Mouse (Mus musculus) embryonic facial prominence, embryonic 15.5 days (tissue): ENCODE results near the gene Hmgxb4. TPM values are rescaled to one million over a fixed set of nuclear protein-coding genes. Genes with fewer than 3 reads are reported as not detected.

Experiments used
- ATAC-seq: fragments of 200-750 bp; cut with Nextera tagmentation; 2 replicates; pipeline ENCODE4 v1.8.0; 2017; ENCODE audit warnings: low read depth, moderate TSS enrichment; ENCODE audit not compliant: insufficient number of reproducible peaks, low FRiP score, low TSS enrichment
- H3K27ac ChIP-seq: fragments of 300-500 bp; sonication (generic); replicated peaks from 2 replicates; pipeline ENCODE4 v1.5.1; 2015; ENCODE audit warnings: mild to moderate bottlenecking, inconsistent platforms
- H3K27me3 ChIP-seq: fragments of 300-500 bp; sonication (generic); 2 replicates; pipeline ENCODE4 v1.6.1; 2015; ENCODE audit warnings: inconsistent platforms
- H3K36me3 ChIP-seq: fragments of 300-500 bp; sonication (generic); 2 replicates; pipeline ENCODE4 v1.6.1; 2015; ENCODE audit warnings: mild to moderate bottlenecking, inconsistent platforms
- H3K4me1 ChIP-seq: fragments of 300-500 bp; sonication (generic); 2 replicates; pipeline ENCODE4 v1.6.1; 2015; ENCODE audit warnings: inconsistent platforms
- H3K4me2 ChIP-seq: fragments of 300-500 bp; sonication (generic); replicated peaks from 2 replicates; pipeline ENCODE4 v1.6.1; 2015; ENCODE audit warnings: mild to moderate bottlenecking, inconsistent platforms
- H3K4me3 ChIP-seq: fragments of 300-500 bp; sonication (generic); replicated peaks from 2 replicates; pipeline ENCODE4 v1.5.1; 2015; ENCODE audit warnings: mild to moderate bottlenecking, inconsistent platforms
- H3K9ac ChIP-seq: fragments of 300-500 bp; sonication (generic); 2 replicates; pipeline ENCODE4 v1.6.1; 2015; ENCODE audit warnings: inconsistent platforms
- H3K9me3 ChIP-seq: fragments of 300-500 bp; sonication (generic); replicated peaks from 2 replicates; pipeline ENCODE4 v1.6.1; 2016; ENCODE audit warnings: inconsistent platforms
- WGBS: fragments of 180-500 bp; shearing (Covaris S2); methylation state at CpG from one replicate; pipeline ENCODE4 v1.1.7; 2015; 5-methylcytosine and 5-hydroxymethylcytosine counted together
- polyA plus RNA-seq: library from polyadenylated mRNA; unstranded; fragments of >200 nt; fragmentation: Nextera tagmentation; extraction: Ambion mirVana; gene quantifications from 2 replicates; pipeline ENCODE4 v1.2.1, GENCODE M21; 2015

Gene Hmgxb4
- polyA plus RNA-seq, 1 experiment from 2014 or later, result 38.2 TPM

- Histone ChIP-seq H3K36me3 (peaks cover 23% of the 10 kb centered on the region), H3K27ac (no peak overlapping the region), H3K4me1 (no peaks in the 10 kb centered on the region), H3K4me2 (no peak overlapping the region), H3K4me3 (no peak overlapping the region), H3K27me3 (no peaks in the 10 kb centered on the region), H3K9me3 (no peaks in the 10 kb centered on the region), H3K9ac (no peak overlapping the region)
- 34% methylated on average over 5 of the region's 5 CpGs for WGBS
- ATAC-seq, result no peak
These were observed 25.3 kb downstream of the Hmgxb4 start for GRCm38 (mm10) chr8:75018274-75018972.

- H3K27ac ChIP-seq, result no peak overlapping the region
- H3K4me3 ChIP-seq, result no peak overlapping the region
- H3K9me3 ChIP-seq, result no peaks in the 10 kb centered on the region
- no peak overlapping the region for H3K9ac ChIP-seq
- ATAC-seq, result no peak
- no peaks in the 10 kb centered on the region for H3K4me1 ChIP-seq
- 86% methylated on average over 3 of the region's 3 CpGs for WGBS
- peaks cover 60% of the 10 kb centered on the region for H3K36me3 ChIP-seq
- H3K27me3 ChIP-seq, result no peaks in the 10 kb centered on the region
- no peak overlapping the region for H3K4me2 ChIP-seq
These were observed 30.6 kb downstream of the Hmgxb4 start for GRCm38 (mm10) chr8:75023660-75024316.

GRCm38 (mm10) chr8:75025809-75026208, 32.7 kb downstream of the Hmgxb4 start:
- H3K9me3 ChIP-seq, result no peaks in the 10 kb centered on the region
- no peak overlapping the region for H3K4me3 ChIP-seq
- no peak overlapping the region for H3K4me2 ChIP-seq
- H3K9ac ChIP-seq, result no peak overlapping the region
- H3K36me3 ChIP-seq, result peaks cover 77% of the 10 kb centered on the region
- no peaks in the 10 kb centered on the region for H3K4me1 ChIP-seq
- no peaks in the 10 kb centered on the region for H3K27me3 ChIP-seq
- ATAC-seq, result no peak
- 89% methylated on average over 4 of the region's 4 CpGs for WGBS
- H3K27ac ChIP-seq, result no peak overlapping the region

- H3K4me2 ChIP-seq, result no peak overlapping the region
- H3K9ac ChIP-seq, result no peak overlapping the region
- peaks cover 13% of the 10 kb centered on the region; the same call in 1 of the 2 replicates for H3K4me1 ChIP-seq
- 95% methylated on average over 3 of the region's 3 CpGs for WGBS
- no peak overlapping the region for H3K4me3 ChIP-seq
- peaks cover 38% of the 10 kb centered on the region for H3K36me3 ChIP-seq
- H3K27ac ChIP-seq, result no peak overlapping the region
- ATAC-seq, result no peak
- no peaks in the 10 kb centered on the region for H3K9me3 ChIP-seq
- H3K27me3 ChIP-seq, result no peaks in the 10 kb centered on the region
These were observed 37.4 kb downstream of the Hmgxb4 start for GRCm38 (mm10) chr8:75030453-75031024.

- no peak overlapping the region for H3K9ac ChIP-seq
- peak overlapping the region; percentile 89 for H3K27ac ChIP-seq
- peaks cover 13% of the 10 kb centered on the region; the same call in 1 of the 2 replicates for H3K4me1 ChIP-seq
- H3K4me2 ChIP-seq, result peak overlapping the region; percentile 86
- peak overlapping the region; percentile 83 for H3K4me3 ChIP-seq
- no peaks in the 10 kb centered on the region for H3K9me3 ChIP-seq
- no peaks in the 10 kb centered on the region for H3K27me3 ChIP-seq
- 57% methylated on average over 5 of the region's 5 CpGs for WGBS
- no peak for ATAC-seq
- peaks cover 28% of the 10 kb centered on the region for H3K36me3 ChIP-seq
These were observed 39.8 kb downstream of the Hmgxb4 start for GRCm38 (mm10) chr8:75032961-75033360.

GRCm38 (mm10) chr8:75033511-75034243, 40.5 kb downstream of the Hmgxb4 start, which contains the start of gene Tom1:
TSS of gene Tom1 (plus strand) at chr8:75033705.
- H3K27me3 ChIP-seq, result no peaks in the 10 kb centered on the region
- under 1% methylated on average over 62 of the region's 62 CpGs for WGBS
- peaks cover 24% of the 10 kb centered on the region for H3K36me3 ChIP-seq
- peaks cover 16% of the 10 kb centered on the region for H3K4me1 ChIP-seq
- H3K4me3 ChIP-seq, result peak within 1 kb of the TSS; percentile 83
- ATAC-seq, result peak; percentile 98
- peak within 1 kb of the TSS; percentile 54 for H3K9ac ChIP-seq
- H3K4me2 ChIP-seq, result peak within 1 kb of the TSS; percentile 86
- H3K9me3 ChIP-seq, result no peaks in the 10 kb centered on the region
- peak within 1 kb of the TSS; percentile 89 for H3K27ac ChIP-seq

- peak overlapping the region; percentile 83 for H3K4me3 ChIP-seq
- peaks cover 18% of the 10 kb centered on the region for H3K36me3 ChIP-seq
- H3K9me3 ChIP-seq, result no peaks in the 10 kb centered on the region
- peak overlapping the region; percentile 89 for H3K27ac ChIP-seq
- peak overlapping the region; percentile 54 for H3K9ac ChIP-seq
- H3K4me2 ChIP-seq, result peak overlapping the region; percentile 86
- no peaks in the 10 kb centered on the region for H3K27me3 ChIP-seq
- no peak for ATAC-seq
- under 1% methylated on average over 17 of the region's 17 CpGs for WGBS
- H3K4me1 ChIP-seq, result peaks cover 19% of the 10 kb centered on the region
These were observed 41.1 kb downstream of the Hmgxb4 start for GRCm38 (mm10) chr8:75034285-75034684.

GRCm38 (mm10) chr8:75035640-75036039, 42.5 kb downstream of the Hmgxb4 start:
- H3K27ac ChIP-seq, result no peak overlapping the region
- no peaks in the 10 kb centered on the region for H3K27me3 ChIP-seq
- H3K9me3 ChIP-seq, result no peaks in the 10 kb centered on the region
- H3K9ac ChIP-seq, result no peak overlapping the region
- no peak overlapping the region for H3K4me3 ChIP-seq
- peaks cover 6% of the 10 kb centered on the region; the same call in 1 of the 2 replicates for H3K36me3 ChIP-seq
- no peak for ATAC-seq
- no peak overlapping the region for H3K4me2 ChIP-seq
- peaks cover 19% of the 10 kb centered on the region for H3K4me1 ChIP-seq

GRCm38 (mm10) chr8:75038497-75038896, 45.3 kb downstream of the Hmgxb4 start:
- Histone ChIP-seq H3K36me3 (0 out of 2 replicates have a peak, but pooled peaks cover 5% of the 10 kb centered on the region), H3K9ac (no peak overlapping the region), H3K27ac (0 out of 2 replicates have a peak overlapping the region, but pooled peaks have one; percentile 8), H3K27me3 (no peaks in the 10 kb centered on the region), H3K4me1 (peaks cover 15% of the 10 kb centered on the region), H3K4me2 (no peak overlapping the region), H3K4me3 (no peak overlapping the region), H3K9me3 (no peaks in the 10 kb centered on the region)
- ATAC-seq, result no peak

- WGBS, result 74% methylated on average over 1 of the region's 1 CpGs
- peaks cover 10% of the 10 kb centered on the region for H3K4me1 ChIP-seq
- ATAC-seq, result no peak
- no peak overlapping the region for H3K27ac ChIP-seq
- no peak overlapping the region for H3K4me3 ChIP-seq
- H3K36me3 ChIP-seq, result 0 out of 2 replicates have a peak, but pooled peaks cover 5% of the 10 kb centered on the region
- H3K4me2 ChIP-seq, result no peak overlapping the region
- H3K27me3 ChIP-seq, result no peaks in the 10 kb centered on the region
- no peak overlapping the region for H3K9ac ChIP-seq
- no peaks in the 10 kb centered on the region for H3K9me3 ChIP-seq
These were observed 46.6 kb downstream of the Hmgxb4 start for GRCm38 (mm10) chr8:75039754-75040153.

GRCm38 (mm10) chr8:75042171-75042570, 49.0 kb downstream of the Hmgxb4 start:
- Histone ChIP-seq H3K36me3 (no peaks in the 10 kb centered on the region; the same call in 1 of the 2 replicates), H3K9me3 (no peaks in the 10 kb centered on the region), H3K4me3 (no peak overlapping the region), H3K27ac (no peak overlapping the region), H3K27me3 (no peaks in the 10 kb centered on the region), H3K4me2 (no peak overlapping the region), H3K9ac (no peak overlapping the region), H3K4me1 (peaks cover 6% of the 10 kb centered on the region)
- WGBS, result 84% methylated on average over 2 of the region's 2 CpGs
- ATAC-seq, result no peak
